Mouse (Mus musculus) regulatory T cell (primary cell): ENCODE data around the gene Drap1.
"Not testable (repeated sequence)": the region's sequence is repeated elsewhere in the genome, so short reads cannot be mapped to it uniquely, and the experiment has no call there.

ENCODE experiments used
- in situ Hi-C: fragments of 300-600 bp; cut with MboI, MseI; formaldehyde crosslinking; loops from one replicate; pipeline ENCODE4 v1.15.1; 2025; ENCODE audit warnings: high pct_unique_total_duplicates

Drap1 gene

DNA sequence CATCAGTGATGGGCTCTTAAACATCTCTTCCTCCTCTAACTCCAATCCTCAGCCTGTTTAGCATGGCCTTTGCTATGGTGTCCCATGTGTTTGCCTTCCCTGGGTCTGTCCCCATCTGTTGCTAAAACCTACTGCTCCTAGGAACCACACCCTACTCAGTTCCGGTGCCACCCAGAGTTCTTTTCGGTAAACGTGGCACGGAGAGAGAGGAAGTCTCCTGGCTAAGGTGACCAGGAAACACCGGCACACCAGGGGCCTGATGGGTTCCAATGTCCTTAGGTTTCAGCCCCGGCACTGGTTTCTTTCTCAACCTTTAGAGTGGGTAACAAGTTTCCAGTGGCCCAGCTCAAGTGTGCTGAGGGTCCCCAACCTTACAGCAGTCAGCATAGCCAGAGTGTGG, 4.2 kb downstream of the Drap1 start:
- in situ Hi-C loops: no loop called here

GRCm38 (mm10) chr19:5419630-5420029, 5.1 kb downstream of the Drap1 start:
- in situ Hi-C loops: no loop called here

GRCm38 (mm10) chr19:5418750-5419466, 5.9 kb downstream of the Drap1 start:
- in situ Hi-C loops: no loop called here

- in situ Hi-C loops: no loop called here
These were observed 10.2 kb downstream of the Drap1 start for GRCm38 (mm10) chr19:5414534-5414957.

DNA sequence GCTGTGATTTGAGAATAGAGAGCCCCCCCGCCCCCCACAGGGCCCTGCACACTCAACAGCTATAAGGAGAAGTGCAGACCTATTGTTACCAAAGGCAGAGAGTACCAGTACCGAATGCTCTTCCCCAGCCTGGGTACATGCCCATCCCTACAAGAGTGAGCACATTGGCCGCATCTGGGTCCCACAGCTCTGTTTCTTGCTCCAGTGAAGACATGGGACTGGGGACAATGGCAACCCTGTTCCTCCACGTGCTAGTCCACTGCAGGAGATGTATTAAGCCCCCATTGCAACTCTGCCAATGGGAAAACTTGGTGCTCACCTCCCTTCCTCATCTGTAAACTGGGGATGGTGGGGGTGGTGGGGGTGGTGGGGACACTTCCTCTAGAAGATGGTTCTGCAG, 10.9 kb downstream of the Drap1 start:
- in situ Hi-C loops: no loop called here

DNA sequence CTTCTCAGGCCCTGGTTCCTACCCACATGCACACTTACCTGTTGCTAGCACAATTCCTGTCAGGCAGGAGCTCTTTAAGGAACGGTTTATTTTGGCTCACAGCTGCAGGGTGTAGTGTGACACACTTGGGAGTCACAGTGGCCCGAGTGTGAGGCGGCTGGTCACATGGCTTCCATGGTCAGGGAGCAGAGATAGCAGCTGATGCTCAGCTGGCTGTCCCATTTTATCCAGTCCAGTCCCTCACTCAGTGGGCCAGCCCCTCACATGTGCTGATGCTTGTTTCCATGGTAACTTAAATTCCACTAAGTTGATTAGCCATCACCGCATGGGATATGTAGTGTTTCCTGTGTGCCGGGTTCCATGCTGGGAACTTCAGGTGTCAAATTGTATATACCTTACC, 12.8 kb downstream of the Drap1 start:
- in situ Hi-C loops: no loop called here

DNA sequence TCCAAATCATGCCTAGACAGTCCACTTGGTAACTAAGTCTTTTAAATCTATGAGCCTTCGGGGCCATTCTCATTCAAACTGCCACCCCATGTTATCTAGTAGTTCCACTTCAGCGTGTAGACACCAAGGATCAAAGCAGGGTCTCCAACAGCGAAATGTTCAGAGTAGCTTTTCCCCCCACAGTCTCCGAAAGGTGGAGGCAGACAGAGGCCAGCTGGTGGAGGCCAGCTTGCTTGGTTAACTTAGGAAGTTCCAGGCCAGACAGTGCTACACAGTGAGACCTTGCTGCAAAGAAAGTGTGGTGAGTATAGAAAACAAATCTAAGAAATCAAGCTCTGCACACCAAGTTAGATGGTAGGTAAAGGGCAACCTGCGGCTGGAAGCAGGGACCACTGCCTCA, 14.1 kb downstream of the Drap1 start:
- in situ Hi-C loops: no loop called here

DNA sequence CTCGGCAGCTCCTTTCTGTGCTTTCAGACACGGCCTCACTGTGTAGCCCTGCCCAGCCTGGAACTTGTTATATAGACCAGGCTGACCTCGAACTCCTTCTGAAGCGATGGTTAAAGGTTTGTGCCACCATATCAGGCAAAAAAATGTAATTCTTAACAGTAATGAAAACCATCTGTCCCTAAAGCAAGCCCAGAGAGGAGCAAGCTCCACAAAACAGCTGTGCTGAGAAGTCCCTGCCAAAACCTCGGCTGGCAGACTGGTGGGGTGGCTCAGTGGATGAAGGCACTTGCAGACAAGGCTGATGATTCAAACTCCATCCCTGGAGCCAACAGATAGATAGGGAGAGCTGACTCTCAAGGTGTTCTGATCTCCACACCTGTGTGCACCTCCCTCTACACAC, 15.7 kb downstream of the Drap1 start:
- in situ Hi-C loops: no loop called here

DNA sequence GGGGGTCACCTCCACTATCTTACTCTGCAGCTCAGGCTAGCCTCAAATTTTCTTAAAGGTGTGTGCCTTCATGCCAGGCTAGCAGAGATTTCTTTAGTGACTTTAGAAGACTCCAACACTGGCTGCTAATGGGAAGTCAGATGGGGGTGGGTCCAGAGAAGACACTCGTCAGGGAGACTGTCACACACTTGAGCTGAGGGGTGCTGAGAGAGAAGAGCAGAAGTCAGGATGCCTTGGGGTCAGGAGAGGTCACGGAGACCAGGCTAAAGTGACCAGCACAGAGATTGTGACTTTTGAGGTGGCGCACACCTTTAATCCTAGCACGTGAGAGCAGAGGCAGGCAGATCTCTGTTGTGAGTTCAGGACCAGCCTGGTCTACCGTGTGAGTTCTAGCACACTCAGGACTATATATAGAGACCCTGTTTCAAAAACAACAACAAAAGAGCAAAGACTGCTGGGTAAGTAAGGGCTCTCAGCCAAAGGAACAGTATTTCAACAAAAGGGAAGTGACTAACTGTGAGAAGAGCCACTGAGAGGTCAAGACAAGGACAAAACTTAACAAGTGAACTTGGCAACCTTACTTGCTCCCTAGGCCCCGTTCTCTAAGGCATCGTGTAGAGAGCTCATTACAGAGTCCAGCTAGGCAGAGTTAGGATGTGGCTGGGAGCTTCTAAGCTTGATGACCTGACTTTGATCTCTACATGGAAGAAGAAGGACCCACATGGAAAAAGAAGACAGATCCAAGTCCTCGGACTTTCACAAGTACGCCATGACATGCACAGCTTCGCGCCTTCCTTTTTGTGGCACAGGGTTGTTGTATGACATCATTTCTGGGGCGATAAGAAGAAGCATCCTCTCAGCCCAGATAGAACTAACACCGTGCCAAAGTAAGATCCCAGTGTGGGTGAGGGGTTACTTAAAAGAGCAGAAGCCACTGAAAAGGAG, 16.4 kb downstream of the Drap1 start:
- in situ Hi-C loops: no loop called here

DNA sequence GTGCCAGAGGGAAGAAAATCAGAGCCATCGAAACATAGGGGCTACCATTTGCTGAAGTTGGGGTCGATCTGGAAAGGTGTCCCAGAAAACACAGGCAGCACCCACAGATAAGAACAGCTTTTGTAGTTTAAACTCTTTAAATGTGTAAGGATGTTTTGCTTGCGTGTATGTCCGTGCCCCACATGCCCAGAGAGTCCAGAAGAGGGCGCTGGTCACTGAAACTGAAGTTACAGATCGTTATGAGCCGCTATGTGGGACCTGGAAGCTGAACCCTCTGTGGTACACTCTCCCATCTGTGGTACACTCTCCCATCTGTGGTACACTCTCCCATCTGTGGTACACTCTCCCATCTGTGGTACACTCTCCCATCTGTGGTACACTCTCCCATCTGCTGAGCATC, 17.6 kb downstream of the Drap1 start:
- in situ Hi-C loops: no loop called here

GRCm38 (mm10) chr19:5406531-5407126, 18.1 kb downstream of the Drap1 start:
- in situ Hi-C loops: not testable (repeated sequence)

DNA sequence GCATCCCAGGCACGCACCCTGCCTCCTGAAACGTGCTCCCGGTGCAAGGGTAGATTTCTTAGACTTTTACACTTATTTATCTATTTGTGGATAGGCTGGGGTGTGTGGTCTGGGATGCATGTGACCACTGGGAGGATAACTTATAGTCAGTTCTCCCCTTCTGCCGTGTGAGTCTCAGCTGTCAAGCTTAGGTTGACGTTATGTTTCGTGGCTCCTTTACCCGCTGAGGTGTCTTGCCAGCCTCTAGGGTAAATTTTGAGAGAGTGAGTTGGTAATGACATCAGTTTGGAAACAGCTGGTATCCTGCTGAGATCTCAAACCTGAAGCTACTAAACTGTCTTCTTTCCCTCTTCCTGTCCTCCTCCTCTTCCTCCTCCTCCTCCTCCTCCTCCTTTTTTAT, 18.9 kb downstream of the Drap1 start:
- in situ Hi-C loops: no loop called here

DNA sequence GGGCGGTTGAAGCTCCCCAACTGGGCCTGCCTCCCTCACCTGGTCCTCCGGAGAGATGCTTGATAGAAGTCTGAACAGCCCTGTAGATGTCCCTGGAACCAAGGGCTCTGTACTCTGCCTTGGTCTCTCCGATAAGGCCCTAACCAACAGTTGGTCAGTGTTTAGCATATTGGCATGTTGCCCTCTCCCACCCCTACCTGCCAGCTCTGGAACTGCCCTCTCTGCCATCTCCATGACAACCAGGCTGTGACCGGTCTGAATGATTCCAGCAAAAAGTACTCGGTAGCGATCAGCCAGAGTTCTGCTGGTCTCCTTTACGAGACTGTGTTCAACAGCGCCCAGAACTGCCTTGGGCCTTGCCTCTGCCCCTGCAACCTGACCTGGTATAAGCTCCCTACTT, 22.5 kb downstream of the Drap1 start, which contains the start of gene Tsga10ip:
Tsga10ip (minus strand) TSS at position 234 of the 400 bp plus-strand sequence.
- in situ Hi-C loops: no loop called here

DNA sequence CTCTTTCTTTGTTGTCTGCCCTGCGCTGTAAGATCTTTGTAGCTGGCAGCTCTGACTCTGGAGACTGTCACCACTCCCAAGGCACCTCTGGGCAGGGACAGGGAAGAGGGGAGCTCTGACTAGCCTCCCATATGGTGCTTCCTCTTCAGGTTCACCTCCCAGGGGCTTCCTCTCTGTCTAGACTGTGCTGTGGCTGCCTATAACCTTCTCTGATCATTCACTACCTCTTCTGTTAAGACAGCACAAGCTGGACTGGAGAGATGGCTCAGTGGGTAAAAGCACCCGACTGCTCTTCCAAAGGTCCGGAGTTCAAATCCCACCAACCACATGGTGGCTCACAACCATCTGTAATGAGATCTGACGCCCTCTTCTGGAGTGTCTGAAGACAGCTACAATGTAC, 23.7 kb downstream of the Drap1 start:
- in situ Hi-C loops: not testable (repeated sequence)

GRCm38 (mm10) chr19:5395371-5395770, 29.4 kb downstream of the Drap1 start:
- in situ Hi-C loops: no loop called here

DNA sequence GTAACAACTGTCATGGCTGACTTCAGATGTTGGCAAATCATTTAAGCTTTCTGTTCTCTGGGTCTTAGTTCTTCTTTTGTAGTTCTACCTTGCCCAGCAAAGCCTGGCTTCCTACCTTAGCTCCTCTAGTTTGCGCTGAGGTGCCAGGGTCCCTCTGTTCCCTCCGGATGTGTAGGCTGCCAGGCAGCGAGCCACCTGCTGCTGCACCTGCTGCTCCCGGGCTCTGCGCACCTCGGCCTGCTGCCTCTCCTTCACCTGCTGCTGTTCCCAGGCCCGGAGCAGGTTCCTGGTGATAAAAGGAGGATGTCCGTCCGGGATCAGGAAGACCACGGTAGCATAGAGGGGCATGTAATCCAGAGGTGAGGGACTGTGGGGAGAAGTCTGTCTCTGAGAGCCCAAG, 30.6 kb downstream of the Drap1 start:
- in situ Hi-C loops: no loop called here

GRCm38 (mm10) chr19:5392892-5393291, 31.9 kb downstream of the Drap1 start:
- in situ Hi-C loops: no loop called here

DNA sequence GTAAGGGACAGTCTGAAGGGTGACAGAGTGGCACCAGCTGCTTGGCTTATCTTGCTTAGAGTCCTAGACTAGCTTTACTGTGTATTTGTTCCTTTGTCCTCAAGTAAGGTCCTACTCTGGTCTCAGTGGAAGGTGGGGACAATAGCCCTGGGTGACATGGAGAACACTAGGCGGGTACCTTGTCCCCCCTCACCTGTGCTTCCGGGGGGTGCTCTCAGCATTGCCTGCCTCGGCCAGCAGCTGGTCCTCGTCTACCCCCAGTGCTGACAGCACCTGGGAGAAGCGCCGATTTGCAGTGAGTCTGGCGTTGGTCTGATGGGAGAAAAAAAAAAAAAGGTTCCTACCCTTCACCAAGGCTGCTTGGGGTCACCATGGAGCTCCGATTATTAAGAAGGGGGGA, 34.4 kb downstream of the Drap1 start:
- in situ Hi-C loops: no loop called here

- in situ Hi-C loops: no loop called here
These were observed 35.1 kb downstream of the Drap1 start for GRCm38 (mm10) chr19:5389647-5390046.

DNA sequence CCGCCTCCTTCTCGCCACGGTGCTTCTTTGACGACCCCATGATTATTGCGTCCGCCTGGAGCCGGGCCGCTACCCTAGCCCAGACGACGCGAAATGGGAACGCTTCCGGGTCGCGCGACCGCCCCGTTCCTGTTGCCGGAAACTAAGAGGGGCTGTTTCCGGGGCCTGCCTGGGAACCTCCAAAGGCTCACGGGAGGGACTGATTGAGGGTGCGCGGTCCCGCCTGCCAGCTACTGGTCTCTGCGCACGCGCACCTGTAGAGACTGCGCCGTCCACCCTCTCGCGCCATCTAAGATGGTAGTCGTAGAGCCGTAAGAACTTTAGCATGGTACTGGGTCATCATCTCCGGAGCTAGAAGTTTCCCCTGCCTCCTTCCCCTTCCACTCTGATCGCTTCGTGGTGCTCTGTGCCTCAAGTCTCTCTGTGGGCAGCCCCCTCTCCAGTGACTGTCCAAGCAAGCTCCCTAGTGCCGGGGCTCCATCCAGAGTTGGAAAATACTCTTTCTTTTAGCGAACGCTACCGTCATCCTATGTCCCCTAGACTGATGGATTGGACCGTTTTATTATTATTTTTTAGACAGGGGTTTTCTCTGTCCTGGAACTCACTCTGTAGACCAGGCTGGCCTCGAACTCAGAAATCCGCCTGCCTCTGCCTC, 36.1 kb downstream of the Drap1 start, which contains the start of gene Sart1:
Sart1 (minus strand) TSS at position 116 of the 655 bp plus-strand sequence.
- in situ Hi-C loops: no loop called here

DNA sequence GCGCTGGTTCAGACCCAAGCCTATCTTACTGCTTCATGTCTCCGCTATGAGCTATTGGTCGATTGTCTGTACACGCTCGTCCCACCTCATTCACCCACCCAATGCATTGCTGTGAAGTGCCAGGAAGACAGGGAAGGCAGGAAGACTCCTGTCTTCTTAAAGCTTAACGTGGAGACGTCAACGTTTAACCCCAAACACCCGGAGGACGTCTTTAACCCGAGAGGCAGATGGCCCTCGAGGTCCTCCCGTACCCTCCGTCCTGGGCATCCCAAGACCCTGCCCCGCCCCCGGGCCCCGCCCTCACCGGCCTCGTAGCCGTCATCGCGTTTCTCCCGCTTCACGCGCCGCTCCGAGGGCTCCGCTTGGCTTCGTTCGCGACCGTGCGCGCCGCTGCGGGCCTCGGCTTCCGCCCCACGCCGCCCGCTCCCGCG, 36.8 kb downstream of the Drap1 start:
- in situ Hi-C loops: no loop called here

DNA sequence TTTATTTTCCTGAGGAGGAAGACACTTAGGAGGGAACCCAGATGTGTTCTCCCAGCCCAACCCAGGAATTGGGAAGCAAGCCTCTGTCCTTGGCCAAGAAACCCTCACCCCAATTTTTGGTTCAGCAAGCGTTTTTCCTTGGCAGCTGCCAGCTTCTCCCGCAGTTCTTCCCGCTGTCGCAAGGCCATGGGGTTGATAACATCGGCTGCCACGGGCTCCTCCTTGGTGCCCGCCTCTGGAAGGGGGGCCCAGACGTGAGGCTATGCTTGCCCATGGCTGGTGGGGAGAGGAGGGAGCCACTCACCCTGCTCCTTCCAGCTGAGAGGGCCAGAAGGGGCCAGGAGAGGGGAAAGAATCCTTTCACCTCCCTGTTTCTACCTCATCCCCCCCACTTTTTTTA, 40.1 kb downstream of the Drap1 start:
- in situ Hi-C loops: no loop called here
